Mouse (Mus musculus): Measurements from ENCODE around the gene Aqp5. TPM values are rescaled to one million over a fixed set of nuclear protein-coding genes. Genes with fewer than 3 reads are reported as not detected.

Gene Aqp5
- polyA plus RNA-seq, 1 experiment: 0.05 TPM

DNA sequence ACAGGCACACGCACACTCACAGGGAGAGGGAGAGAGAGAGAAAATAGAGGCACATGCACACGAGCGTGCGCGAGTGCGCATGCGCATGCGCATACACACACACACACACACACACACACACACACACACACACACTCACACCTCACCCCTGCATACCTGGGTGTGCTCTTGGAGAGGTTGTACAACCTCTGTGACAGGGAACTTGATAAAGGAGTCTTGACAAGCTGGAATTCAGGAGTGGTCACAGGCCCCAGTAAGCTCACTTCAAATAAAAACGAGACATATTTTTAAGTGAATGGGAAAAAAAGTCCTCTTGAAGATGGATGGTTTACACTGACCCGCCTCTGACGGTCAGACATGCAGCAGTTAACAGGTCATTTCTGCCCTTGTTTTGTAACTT is 31.5 kb downstream of the Aqp5 start:
- no peak for DNase-seq (ENCODE audit: low read depth, low spot score)
- 95% methylated on average over 11 of the region's 11 CpGs for WGBS

DNA sequence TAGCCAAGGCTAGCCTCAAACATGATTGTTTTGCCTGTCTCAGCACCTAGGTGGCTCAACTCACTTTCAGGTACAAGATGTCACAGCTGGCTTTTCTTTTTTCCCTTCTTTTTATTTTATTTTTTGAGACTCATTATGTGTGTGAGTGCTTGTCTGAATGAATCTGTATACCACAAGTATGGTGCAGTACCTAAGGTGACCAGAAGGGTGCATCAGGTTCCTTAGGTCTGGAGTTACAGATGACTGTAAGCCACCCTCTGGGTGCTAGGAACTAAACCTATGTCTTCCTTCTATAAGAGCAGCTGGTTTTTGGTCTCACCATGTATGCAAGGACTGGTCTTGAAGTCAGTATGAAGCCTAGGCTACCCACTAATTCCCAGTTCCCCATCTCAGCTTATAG is 41.0 kb downstream of the Aqp5 start:
- DNase-seq (ENCODE audit: low read depth, low spot score): no peak

DNA sequence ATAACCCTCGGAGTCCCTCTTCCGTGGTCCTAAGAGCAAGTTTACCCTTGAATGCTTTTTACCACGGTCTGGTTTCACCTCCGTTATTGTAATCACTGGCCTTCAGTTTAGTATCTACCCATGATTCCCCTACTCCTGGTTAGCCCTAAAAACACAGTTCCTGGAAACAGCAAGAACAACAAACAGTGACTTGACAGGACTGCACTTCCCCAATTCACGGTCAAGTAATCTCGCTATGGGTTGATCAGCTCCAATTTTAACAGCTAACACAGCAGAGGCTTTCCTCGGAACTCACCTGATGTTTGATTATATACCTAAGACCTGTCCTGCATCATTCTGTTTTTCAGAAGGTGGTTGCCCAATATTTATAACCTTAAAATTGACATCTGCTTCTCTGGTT is 44.1 kb downstream of the Aqp5 start:
- WGBS: 90% methylated on average over 7 of the region's 7 CpGs
- DNase-seq (ENCODE audit: low read depth, low spot score): no peak

DNA sequence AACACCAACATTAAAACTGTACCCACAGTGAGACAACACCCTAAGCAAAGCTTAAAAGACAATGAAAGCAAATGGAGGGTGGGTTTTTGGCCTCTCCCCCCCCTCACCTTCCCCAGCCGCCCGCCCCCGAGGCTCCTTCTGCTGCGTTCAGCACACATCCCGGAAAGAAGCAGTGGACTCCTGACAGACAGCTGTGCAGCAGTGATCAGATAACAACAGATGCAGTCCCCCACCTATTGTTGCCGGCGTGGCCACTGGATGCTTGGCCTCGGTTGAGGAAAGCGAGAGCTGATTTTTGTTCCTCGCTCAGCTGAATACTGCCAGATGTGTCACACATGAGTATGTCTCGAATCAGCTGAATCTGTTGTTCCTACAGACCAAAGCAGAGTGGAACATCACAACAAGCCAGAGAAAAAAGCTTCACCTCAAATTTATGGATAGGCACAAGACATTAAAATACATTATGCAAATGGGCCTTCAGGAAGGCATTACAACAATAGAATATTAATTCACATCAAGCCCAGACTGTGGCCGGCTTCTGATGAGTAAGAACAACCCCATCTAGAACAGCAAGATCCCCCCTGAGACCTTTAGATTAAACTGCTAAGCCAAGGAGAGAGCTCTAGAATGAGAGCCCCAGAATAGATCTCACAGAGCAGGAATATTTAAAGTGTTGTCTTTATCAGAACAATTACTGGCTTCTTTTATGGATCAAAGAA is 47.0 kb downstream of the Aqp5 start:
- 94% methylated on average over 12 of the region's 12 CpGs for WGBS

DNA sequence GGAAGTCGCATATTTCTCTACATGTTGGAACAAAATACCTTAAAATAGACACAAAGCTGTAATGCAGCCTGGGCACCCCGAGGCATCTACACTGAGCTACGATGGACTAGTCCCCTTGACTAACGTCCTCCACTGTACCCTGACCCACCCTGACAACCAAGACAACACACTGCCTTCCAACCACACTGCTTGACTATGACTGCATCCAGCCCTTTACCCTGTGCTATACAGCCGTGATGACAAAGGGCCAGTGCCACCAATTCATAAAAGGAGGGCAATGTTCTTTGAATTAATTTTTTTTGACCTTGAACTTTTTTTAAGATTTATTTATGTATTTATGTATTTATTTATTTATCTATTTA is 47.5 kb downstream of the Aqp5 start:
- DNase-seq (ENCODE audit: low read depth, low spot score): no peak
- 84% methylated on average over 5 of the region's 5 CpGs for whole genome bisulfite sequencing

More for the DNA sequence above, 47.0 kb downstream of the Aqp5 start:
- DNase-seq (ENCODE audit: low read depth, low spot score): no peak

DNA sequence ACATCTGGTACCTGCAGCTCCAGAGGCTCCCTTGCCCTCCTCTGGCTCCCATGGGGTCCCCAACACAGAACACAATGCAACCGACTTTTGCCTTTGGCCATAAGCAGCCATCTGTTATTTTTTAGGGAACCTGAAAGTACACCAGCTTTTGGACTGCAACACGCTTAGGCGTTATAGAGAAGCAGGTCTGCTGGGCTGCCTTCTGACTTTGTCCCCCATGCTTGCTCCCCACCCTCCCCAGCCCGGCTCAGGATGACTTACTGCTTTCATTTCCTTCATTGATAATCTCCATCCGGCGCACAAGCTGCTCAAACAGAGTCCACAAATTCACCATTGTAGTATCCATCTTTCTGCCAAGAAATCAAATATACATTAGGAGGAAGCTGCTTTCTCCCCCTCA is 52.0 kb downstream of the Aqp5 start:
- no peak for DNase-seq (ENCODE audit: low read depth, low spot score)
- 83% methylated on average over 6 of the region's 6 CpGs for WGBS

DNA sequence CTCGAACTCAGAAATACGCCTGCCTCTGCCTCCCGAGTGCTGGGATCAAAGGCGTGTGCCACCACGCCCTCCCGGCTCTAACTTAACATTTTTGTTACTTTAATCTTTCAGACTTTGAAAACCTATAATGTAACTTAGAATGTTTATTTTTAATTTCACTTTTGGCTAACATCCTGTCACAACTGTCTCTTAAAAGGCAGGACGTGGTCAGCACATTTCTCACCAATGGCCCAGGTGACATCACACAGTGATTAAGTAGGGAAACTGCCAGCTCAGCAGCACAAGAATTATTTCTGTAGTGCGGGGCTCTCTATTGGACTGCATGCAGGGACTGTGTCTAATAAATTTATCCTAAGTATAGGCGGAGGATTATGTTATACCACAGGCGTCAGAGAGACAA is 53.2 kb downstream of the Aqp5 start:
- DNase-seq (ENCODE audit: low read depth, low spot score): no peak
- WGBS: 86% methylated on average over 10 of the region's 10 CpGs

Other genes starting within 250 kb of the Aqp5 start
- 6.9 and 8.5 TPM in 2 replicates for gene Fmnl3, start 220.3 kb upstream of the Aqp5 start, polyA plus RNA-seq (2012; rRNA removed)
- 1,095 and 1,343 TPM in 2 replicates for gene Tmbim6, start 197.9 kb upstream of the Aqp5 start, polyA plus RNA-seq (2012; rRNA removed)
- 1.3 and 1.6 TPM in 2 replicates for gene Nckap5l, start 133.0 kb upstream of the Aqp5 start, polyA plus RNA-seq (2012; rRNA removed)
- gene Bcdin3d, start 116.1 kb upstream of the Aqp5 start, polyA plus RNA-seq (2012; rRNA removed): 6.7 and 7.0 TPM in 2 replicates
- gene Faim2, start 62.6 kb upstream of the Aqp5 start, polyA plus RNA-seq (2012; rRNA removed): 0.59 and 0.97 TPM in 2 replicates
- not detected in 2 replicates for gene Aqp2, start 11.7 kb upstream of the Aqp5 start, polyA plus RNA-seq (2012; rRNA removed)
- not detected in 2 replicates for gene Aqp6, start 10.6 kb downstream of the Aqp5 start, polyA plus RNA-seq (2012; rRNA removed)
- 35.9 and 36.0 TPM in 2 replicates for gene Racgap1, start 60.9 kb downstream of the Aqp5 start, polyA plus RNA-seq (2012; rRNA removed)
- 0.61 and 0.74 TPM in 2 replicates for gene Asic1, start 79.6 kb downstream of the Aqp5 start, polyA plus RNA-seq (2012; rRNA removed)
- 22.3 and 23.9 TPM in 2 replicates for gene Smarcd1, start 111.3 kb downstream of the Aqp5 start, polyA plus RNA-seq (2012; rRNA removed)
- gene Gm17349, start 114.7 kb downstream of the Aqp5 start, polyA plus RNA-seq (2012; rRNA removed): not detected in 2 replicates
- gene Gpd1, start 126.7 kb downstream of the Aqp5 start, polyA plus RNA-seq (2012; rRNA removed): 116 and 180 TPM in 2 replicates
- 246 and 278 TPM in 2 replicates for gene Cox14, start 134.8 kb downstream of the Aqp5 start, polyA plus RNA-seq (2012; rRNA removed)
- 13.9 and 15.6 TPM in 2 replicates for gene Cers5, start 182.1 kb downstream of the Aqp5 start, polyA plus RNA-seq (2012; rRNA removed)

Data from large intestine, adult 2 months (tissue).